Mouse (Mus musculus) mouse embryonic stem cell (cell line): Measurements from ENCODE around the gene Mfsd2a.

Experiments
- in situ Hi-C, 2 experiments: fragments of 300-500 bp; cut with MboI; formaldehyde crosslinking; loops; 1 replicate in 1 of 2; 3 replicates in 1 of 2; pipeline ENCODE4 v1.14.3; 2019 to 2020; ENCODE audit warnings: low sequenced_read_pairs in 2 of 2, low pct_unique_long_range_greater_than_20kb in 1 of 2, mixed read lengths in 1 of 2; ENCODE audit not compliant: unreplicated experiment in 1 of 2

The Mfsd2a gene

GRCm38 (mm10) chr4:122905359-122905758, 55.6 kb downstream of the Mfsd2a start:
- in situ Hi-C loops, result loop anchor here in 1 of 2 experiments (10.0 kb wide), 1 partner anchor 101 kb away; no protein-coding TSS in a partner anchor

- in situ Hi-C loops, result loop anchor here in 1 of 2 experiments (10.0 kb wide), 1 partner anchor 99 kb away; no protein-coding TSS in a partner anchor
Measured at GRCm38 (mm10) chr4:122903709-122904108, 57.3 kb downstream of the Mfsd2a start.

DNA sequence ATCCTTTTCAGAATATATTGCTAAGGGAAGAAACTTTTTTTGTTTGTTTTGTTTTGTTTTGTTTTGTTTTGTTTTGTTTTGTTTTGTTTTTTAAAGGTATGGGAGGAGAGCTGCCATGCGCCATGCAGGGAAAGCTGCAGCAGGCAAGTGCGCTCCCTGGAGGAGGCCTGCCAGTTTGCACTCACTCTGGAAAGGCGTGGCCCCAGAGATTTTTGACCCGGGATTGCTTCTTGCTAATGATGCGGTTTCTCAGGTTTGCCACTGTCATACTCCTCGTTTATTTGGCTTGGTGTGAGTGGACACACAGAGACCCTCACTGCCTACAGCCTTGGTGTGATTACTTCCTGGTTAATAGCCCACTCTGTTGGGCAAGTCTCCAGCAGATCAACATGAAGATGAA, 58.8 kb downstream of the Mfsd2a start:
- in situ Hi-C loops, result loop anchor here in 1 of 2 experiments (10.0 kb wide), 1 partner anchor 97 kb away; no protein-coding TSS in a partner anchor

DNA sequence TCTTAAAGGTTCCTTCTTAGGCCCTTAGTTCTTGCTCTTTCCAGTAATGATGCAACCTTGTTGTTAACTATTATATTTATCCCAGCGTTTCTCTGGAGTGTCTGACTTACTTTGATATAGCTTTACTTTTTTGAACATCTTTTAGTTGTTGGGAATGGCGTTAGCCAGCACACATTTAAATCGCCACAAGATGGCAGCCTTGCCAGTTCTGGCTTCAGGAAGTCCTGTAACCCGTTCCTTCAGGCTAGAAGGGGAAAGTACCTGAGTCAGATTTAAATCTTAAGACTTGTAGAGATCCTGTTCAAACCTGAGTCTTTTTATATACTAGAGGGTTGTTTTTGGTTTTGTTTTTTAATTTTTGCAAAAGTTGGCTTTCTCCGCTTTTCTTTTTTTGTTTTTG, 62.7 kb downstream of the Mfsd2a start:
- in situ Hi-C loops, result no loop called here

- in situ Hi-C loops, result no loop called here
Measured at GRCm38 (mm10) chr4:122897750-122898149, 63.2 kb downstream of the Mfsd2a start.
